Mouse (Mus musculus) fat pad, adult 2 months (tissue): ENCODE data around the gene Wasf2.
A peak's percentile ranks its signal among the peaks of the same experiment; 100 is the strongest.

Experiments used
- DNase-seq: peaks from one replicate; pipeline ENCODE4 v3.0.0-alpha.2; 2011; ENCODE audit warnings: low read depth, low spot score; ENCODE audit errors: extremely low read depth

Wasf2 gene

DNA sequence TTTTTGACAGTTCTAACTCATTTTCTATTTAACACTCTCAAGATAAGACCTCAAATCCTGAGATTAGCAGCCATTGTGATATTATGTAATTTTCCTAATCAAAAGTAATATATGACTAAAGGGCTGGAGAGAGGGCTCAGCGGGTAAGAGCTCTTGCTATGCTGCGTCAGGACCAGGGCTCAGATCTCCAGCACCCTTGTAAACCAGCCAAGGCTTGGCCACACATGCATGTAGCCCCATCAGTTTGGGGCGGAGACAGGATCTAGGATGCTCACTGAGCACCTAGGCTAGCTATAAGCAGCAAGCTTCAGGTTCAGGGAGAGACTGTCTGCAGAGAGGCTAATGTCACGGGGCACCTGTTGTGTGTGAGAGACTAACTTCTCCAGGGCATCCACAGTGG is 42.1 kb downstream of the Wasf2 start:
- no peak for DNase-seq

DNA sequence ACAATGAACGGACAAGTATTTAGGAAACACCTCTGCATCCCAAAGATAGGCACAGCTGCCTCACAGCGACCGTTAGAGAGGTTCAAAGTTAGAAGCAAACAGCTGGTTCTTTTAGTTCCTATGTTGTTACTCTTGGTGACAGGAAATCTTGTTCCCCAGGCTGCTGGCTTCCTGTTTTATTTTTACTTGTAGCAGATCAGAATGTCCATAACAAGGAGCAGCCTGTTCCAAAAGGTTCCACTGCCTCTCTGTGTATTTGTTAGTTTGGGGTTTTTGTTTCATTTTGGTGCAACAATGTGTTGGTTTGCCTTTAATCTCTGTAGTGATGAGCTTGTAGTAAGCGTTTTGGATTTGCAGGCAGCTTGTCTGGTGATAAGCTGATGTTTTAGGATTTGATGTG is 44.1 kb downstream of the Wasf2 start:
- DNase-seq: no peak

DNA sequence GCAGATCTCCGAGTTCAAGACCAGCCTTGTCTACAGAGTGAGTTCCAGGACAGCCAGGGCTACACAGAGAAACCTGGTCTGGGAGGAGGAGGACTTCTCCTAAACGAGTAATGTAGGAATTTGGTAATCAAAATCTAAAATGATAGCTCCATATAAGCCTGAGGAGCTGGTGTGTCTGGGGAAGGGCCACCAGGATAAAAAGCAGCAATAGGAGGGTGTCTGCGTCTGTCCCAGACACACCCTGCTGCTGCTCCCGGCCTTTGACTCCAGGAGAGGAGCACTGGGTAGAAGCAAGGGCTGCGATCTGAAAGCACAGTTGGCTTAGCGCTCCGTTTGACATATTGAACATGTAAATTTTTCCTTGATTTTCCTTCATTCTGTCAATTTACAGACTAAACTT is 45.0 kb downstream of the Wasf2 start:
- DNase-seq: no peak

DNA sequence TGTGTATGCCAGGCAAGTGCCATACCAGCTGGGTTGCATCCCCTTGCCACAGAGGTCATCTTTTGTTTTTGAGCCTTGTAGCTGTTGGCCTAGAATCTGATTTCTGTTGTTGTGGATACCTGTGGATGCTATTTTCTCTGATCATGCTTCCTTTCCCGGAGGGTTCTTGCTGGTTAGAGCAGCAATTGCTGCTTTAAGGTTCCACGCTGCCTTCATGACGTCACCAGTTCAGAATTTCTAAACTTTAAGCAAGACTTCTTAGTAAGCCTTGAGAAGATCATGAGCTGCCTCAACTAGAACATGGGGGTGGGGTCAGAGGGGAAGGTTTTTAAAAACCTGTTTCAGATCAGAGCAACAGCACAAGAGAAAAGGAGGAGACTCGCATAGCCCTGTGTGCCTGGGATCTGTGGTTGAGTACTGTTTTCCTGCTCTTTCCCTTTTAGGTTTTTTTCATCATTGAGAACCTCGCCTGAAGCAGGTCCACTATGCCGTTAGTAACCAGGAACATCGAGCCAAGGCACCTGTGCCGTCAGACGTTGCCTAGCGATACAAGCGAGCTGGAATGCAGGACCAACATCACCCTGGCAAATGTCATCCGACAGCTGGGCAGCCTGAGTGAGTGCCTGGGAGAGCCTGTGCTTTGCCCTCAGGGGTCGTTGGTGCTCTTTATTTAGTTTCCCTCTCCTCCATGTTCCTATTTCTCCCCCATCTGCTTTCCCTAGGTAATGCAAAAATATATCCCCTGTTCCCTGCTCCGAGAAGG is 45.9 kb downstream of the Wasf2 start:
- no peak for DNase-seq

GRCm38 (mm10) chr4:133176761-133177403 is 46.6 kb downstream of the Wasf2 start:
- DNase-seq: no peak

- no peak for DNase-seq
Observed at GRCm38 (mm10) chr4:133178305-133178704, 48.0 kb downstream of the Wasf2 start.

- DNase-seq: no peak
Observed at GRCm38 (mm10) chr4:133179258-133179657, 49.0 kb downstream of the Wasf2 start.

- no peak for DNase-seq
Observed at GRCm38 (mm10) chr4:133182439-133183033, 52.2 kb downstream of the Wasf2 start.

DNA sequence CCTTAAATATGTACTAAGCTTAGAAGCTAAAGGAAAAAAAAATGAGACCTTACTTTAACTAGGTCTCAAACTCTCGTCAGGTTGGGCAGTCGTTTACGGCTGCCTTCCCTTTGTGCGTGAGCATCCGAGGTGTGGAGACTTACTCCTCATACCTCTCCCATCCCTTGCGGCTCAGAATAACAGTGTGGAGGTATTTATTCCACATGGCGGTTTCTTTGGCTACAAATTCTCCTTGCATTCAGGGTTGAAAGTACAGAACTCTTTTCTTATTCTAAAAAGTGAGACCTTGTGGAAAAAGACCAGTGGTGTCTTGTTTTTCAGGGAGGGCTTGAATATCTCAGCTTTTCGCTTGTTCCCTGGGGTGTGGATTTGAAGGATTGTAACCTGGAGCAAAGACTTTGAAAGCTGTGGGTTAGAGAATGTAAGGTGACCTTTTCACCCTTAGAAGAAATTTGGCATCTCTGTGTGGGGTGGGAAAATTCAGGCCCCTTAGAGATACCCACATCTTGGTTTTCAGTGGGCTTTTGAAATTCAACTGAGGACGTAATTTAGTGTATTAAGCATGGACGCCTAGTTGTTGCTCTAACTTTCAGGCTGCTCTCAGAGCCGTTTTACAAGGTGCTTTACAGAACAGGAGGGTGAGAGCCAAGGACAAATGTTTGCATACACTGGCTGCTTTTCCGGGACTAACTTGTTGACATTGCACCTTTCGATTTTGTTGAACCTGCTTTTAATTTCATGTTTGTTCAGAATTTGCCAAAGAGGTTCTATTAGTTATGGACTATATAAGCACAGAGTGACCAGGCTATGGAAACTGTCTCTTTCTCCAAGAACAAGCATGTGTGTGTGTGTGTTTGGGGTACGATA is 54.0 kb downstream of the Wasf2 start:
- DNase-seq: no peak

DNA sequence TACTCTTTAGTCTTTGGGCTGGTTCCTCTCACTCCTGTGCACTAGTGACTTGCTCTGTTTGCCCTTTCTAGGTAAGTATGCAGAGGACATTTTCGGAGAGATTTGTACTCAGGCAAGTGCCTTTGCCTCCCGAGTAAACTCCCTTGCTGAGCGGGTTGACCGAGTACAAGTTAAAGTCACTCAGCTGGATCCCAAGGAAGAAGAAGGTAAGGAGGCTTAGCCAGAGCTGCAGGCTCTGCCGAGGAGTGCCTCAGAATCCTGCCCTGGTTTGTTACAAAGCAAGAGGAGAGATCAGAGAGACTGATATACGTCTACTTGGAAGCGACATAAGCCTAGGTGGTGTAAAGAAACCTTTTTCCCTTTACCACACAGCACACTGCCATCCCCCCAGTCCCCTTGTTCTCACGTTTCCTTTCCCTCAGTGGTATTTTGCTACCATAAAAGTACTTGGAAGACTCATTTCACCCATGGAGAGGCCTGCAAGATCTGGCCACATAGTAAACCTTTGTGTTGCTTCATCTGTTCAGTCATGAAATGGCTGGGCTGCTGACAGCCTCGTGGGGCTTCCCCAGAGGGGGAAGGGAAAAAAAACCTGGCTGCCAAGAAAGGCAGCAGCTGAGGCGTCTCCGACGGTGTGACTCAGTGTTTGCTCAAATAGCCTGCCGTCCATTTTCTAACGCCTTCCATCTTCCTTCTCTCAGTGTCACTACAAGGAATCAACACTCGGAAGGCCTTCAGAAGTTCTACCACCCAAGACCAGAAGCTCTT is 54.8 kb downstream of the Wasf2 start:
- DNase-seq: no peak

DNA sequence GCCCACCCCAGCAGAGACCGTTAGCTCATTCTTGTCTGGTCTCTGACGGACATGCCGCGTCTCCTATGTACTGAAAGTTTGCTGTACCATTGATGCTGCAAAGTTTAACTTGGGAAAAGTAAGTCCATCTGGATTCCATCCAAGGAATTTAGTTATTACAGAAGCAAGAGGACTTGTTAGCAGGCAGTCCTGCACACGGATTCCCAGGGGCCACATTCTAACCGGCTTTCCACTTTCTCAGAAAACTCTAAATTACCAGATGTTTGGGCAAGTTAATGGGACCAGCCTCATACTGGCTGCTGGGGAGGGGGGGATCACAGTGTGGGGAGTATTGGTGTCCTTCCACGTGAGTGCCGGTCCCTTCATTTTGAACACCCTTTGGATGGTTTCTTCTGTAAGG is 55.6 kb downstream of the Wasf2 start:
- no peak for DNase-seq

DNA sequence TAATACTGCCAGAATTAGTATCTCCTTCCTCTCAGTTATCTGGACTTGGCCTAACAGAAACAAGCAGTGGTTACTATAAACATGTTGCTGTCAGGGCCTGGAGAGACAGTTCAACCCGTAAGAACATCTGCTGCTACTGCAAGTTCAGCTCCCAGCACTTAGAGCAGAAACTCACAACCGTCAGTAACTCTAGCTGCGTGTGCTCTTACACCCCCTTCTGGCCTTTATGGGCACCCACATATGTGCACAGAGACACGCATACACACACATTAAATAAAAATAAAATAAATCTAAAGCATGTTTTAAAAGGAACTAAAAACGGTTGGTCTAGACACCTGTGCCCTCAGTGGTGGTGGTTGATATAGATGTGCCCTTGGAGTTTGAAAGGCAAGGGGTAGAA is 56.6 kb downstream of the Wasf2 start:
- no peak for DNase-seq

GRCm38 (mm10) chr4:133189396-133189795 is 59.1 kb downstream of the Wasf2 start:
- no peak for DNase-seq

GRCm38 (mm10) chr4:133194482-133194881 is 64.2 kb downstream of the Wasf2 start:
- no peak for DNase-seq

DNA sequence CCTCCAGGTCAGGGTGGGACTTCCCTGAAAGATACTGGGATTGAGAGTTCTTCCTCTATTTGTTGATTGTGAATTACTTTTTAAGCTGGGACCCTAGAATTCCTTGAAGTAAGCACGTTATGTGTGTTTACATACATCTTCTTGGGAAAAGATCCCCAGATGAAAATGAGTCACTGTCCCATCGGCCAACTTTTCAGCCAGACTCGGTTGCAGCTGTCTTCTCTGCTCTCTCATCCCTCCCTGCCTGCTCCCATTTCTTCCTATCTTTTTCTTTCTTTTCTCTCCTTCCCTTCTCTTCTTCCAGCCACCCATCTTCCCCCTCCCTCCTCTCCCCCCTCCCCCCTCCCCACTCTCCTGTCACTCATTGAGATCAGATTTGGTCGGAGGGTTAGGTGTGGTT is 64.7 kb downstream of the Wasf2 start:
- DNase-seq: no peak

DNA sequence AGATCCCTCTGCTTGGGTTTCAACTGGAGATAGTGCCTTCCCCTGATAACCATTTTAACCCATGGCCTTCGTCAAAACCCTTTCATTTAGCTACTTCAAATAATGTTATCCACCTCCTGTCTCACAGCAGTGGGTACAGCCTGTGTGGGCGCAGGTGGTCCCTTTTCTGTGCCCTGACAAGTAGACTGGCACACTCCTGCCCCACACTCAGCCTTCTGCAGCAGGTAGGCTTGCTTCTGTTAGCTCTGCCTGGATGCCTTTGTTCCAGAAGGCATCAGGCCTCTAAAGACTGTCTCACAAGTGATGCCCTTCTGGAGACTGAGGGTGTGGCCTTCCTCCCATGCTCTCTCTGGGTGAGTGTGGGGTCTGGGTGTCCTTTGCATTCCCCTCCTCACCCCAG is 65.8 kb downstream of the Wasf2 start:
- DNase-seq: no peak

DNA sequence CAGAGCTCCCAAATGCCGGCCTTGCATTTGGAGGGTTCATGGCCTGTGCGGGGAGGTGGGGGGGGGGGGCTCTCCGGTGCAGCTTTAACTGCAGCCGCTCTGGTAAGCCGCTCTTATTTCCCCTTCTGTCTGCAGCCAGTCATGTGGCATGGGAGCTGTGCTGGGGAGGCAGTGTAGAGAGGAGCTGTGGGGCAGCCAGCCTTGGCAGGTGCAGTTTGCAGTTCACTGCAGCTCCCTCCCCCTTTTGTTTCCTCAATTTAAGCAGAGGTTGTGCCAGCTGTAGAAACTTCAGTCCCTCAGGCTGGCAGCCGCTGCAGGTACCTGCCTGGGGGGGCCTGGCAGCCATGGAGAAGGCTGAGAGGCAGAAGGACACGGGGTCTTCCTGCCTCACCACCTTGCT is 66.5 kb downstream of the Wasf2 start:
- DNase-seq: no peak

- DNase-seq: peak; percentile 74
Observed at GRCm38 (mm10) chr4:133197355-133197754, 67.0 kb downstream of the Wasf2 start.

DNA sequence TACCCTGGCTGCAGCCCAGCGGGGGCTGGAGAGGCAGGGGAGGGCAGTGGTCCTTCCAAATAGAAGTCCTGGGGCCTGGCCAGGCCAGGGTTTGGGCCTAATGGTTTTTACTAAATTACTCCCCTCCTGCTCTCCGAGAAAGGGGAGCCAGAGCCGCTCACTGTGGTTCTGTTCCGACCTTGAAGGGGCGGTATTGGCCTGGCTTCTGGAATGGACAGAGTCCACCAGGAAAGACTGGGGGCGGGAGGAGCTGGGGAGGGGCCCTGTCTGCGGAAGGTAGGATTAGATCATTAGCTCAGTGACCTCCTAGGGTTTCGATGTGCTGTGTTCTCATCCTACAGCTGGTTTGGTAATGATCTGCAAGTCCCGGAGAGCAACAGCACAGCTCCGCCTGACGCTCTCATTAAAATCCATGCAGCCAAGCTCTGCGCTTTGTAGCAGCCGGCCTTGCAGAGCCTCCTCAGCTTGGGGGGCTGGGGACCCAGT is 67.5 kb downstream of the Wasf2 start:
- DNase-seq: no peak

DNA sequence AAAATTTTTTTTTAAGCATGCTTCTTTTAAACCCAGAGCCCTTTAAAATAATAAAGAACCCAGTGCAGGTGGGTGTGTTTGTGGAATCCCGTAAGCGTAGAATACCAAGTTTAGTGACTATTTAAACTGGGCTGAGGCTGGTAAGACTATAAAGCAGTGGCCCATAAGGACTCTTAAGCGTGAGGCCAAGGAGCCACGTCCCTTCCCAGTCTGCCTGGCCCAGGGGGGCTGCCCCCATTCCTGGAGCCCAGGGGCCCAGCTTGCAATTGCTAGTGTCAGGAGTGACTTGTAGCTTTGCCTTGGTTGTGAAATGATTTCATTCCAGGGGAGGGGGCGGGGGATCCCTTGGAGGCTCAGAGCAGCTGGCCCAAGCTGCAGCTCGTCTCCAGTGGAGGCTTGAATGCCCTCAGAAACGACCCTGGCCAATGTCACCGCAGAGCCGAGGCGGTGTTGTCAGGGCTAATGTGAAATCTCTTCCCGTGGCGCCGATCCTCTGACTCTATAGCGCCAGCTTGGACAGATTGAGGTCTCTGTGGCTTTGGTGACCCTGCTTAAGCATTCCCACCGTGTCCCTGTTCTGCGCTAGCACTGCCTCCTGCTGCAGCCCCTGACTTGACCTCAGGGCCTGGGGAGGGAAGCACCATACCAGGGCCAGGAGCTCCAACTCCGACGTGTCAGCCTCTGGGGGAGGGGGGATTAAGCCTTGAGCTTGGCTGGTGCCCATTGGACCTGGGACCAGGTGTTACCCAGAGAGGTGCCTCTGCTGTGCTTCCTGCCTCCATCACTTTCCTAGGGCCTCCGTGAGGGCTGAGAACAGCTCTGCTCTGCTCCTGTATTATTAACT is 68.3 kb downstream of the Wasf2 start:
- DNase-seq: no peak
